Mouse (Mus musculus) testis, adult 2 months (tissue): Measurements from ENCODE around the gene Gm7138.

Source experiments
- CTCF ChIP-seq: fragments of 200-500 bp; IDR thresholded peaks from 2 replicates; pipeline ENCODE4 v1.5.1; 2012; ENCODE audit warnings: low read depth, mild to moderate bottlenecking, inconsistent platforms, low read length, moderate library complexity; ENCODE audit not compliant: control insufficient read depth, insufficient read depth, insufficient replicate concordance
- POLR2A ChIP-seq: fragments of 200-500 bp; IDR thresholded peaks from 2 replicates; pipeline ENCODE4 v1.6.1; 2012; ENCODE audit warnings: low read depth, mild to moderate bottlenecking, inconsistent platforms, low read length, moderate library complexity; ENCODE audit not compliant: control insufficient read depth

- TF ChIP-seq CTCF (no peak), POLR2A (no peak)
Observed at GRCm38 (mm10) chr10:77735928-77736327, 40.8 kb downstream of the Gm7138 start.
